Mouse (Mus musculus): ENCODE measurements around the gene 5430402E10Rik. TPM values are rescaled to one million over a fixed set of nuclear protein-coding genes. Genes with fewer than 3 reads are reported as not detected.
"Not testable (repeated sequence)": the region's sequence is repeated elsewhere in the genome, so short reads cannot be mapped to it uniquely, and the experiment has no call there.

5430402E10Rik gene
- polyA plus RNA-seq (2014; fragmentation: Nextera tagmentation; extraction: Ambion mirVana), result not detected in 2 replicates

DNA sequence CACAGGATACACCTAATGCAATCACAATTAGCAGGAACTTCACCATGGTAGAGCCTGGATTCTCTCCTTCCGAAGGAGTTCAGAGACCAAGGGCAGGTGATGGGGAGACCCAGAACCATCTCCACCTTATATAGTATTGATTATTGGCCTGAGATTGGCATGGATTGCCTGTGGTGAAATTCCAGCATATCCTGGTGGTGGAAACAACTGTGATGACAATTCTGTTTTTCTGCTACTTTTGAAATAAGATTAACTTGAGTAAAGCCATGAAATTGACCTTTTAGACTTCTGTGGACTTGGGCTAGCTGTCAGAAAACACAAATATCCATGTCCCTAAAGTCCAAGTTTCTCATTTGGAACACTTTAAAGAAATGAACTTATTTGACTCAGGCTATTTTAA lies at the start of gene 5430402E10Rik:
Gene 5430402E10Rik, minus strand, starts transcription at position 101 of the 400 bp plus-strand sequence.
- not testable (repeated sequence) for H3K9me3 ChIP-seq (replicated peaks; ENCODE audit: control insufficient read depth, low read length); ATAC-seq (replicated peaks; ENCODE audit: insufficient number of reproducible peaks, low FRiP score, low TSS enrichment); H3K4me1 ChIP-seq (ENCODE audit: control insufficient read depth, insufficient read depth, low read length); H3K27ac ChIP-seq (ENCODE audit: low read depth, low read length); H3K36me3 ChIP-seq (ENCODE audit: control insufficient read depth, insufficient read depth, low read length); H3K4me2 ChIP-seq; H3K27me3 ChIP-seq (ENCODE audit: control insufficient read depth, insufficient read depth, low read length); H3K4me3 ChIP-seq (ENCODE audit: low read depth, low read length); H3K9ac ChIP-seq (ENCODE audit: low read depth, low read length)
- WGBS (ENCODE audit: insufficient replicate concordance), result 100% methylated on average over 1 of the region's 1 CpGs

DNA sequence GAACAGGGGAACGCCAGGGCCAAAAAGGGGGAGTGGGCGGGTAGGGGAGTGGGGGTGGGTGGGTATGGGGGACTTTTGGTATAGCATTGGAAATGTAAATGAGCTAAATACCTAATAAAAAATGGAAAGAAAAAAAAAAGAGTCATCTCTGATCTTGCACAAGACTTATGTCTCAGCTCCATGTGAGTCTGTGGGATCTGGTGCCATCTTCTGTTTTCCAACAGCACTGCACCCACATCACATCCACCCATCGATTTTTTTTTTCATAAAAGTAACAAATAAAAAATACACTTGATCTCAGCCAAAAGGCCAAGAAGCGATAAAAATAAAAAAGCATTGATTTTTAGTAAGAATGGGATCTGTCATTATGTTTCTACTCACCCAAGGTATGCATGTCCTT lies 44.8 kb downstream of the 5430402E10Rik start:
- H3K27ac ChIP-seq (ENCODE audit: low read depth, low read length); H3K4me1 ChIP-seq (ENCODE audit: control insufficient read depth, insufficient read depth, low read length); H3K9me3 ChIP-seq (replicated peaks; ENCODE audit: control insufficient read depth, low read length); H3K36me3 ChIP-seq (ENCODE audit: control insufficient read depth, insufficient read depth, low read length); H3K9ac ChIP-seq (ENCODE audit: low read depth, low read length); H3K4me3 ChIP-seq (ENCODE audit: low read depth, low read length); H3K4me2 ChIP-seq; ATAC-seq (replicated peaks; ENCODE audit: insufficient number of reproducible peaks, low FRiP score, low TSS enrichment); H3K27me3 ChIP-seq (ENCODE audit: control insufficient read depth, insufficient read depth, low read length): not testable (repeated sequence)
- 34% methylated on average over 2 of the region's 4 CpGs for WGBS (ENCODE audit: insufficient replicate concordance)

Other genes starting within 250 kb of the 5430402E10Rik start
- 9.4 and 12.0 TPM in 2 replicates for gene Prkx, start 128.8 kb downstream of the 5430402E10Rik start, polyA plus RNA-seq (2014; fragmentation: Nextera tagmentation; extraction: Ambion mirVana)
- gene Pbsn, start 71.4 kb downstream of the 5430402E10Rik start, polyA plus RNA-seq (2014; fragmentation: Nextera tagmentation; extraction: Ambion mirVana), result not detected in 2 replicates
- not detected in 2 replicates for gene Gm14744, start 60.3 kb downstream of the 5430402E10Rik start, polyA plus RNA-seq (2014; fragmentation: Nextera tagmentation; extraction: Ambion mirVana)
- gene Obp1a, start 166.3 kb upstream of the 5430402E10Rik start, polyA plus RNA-seq (2014; fragmentation: Nextera tagmentation; extraction: Ambion mirVana), result not detected in 2 replicates
- not detected in 2 replicates for gene Gm5938, start 200.4 kb upstream of the 5430402E10Rik start, polyA plus RNA-seq (2014; fragmentation: Nextera tagmentation; extraction: Ambion mirVana)

Data from heart, embryonic 11.5 days (tissue).